Mouse (Mus musculus): ENCODE measurements around the gene Nt5e. TPM values are rescaled to one million over a fixed set of nuclear protein-coding genes. Genes with fewer than 3 reads are reported as not detected.

Gene Nt5e
- total RNA-seq, 2 experiments from 2014 or later: 3.8 to 6.2 TPM

DNA sequence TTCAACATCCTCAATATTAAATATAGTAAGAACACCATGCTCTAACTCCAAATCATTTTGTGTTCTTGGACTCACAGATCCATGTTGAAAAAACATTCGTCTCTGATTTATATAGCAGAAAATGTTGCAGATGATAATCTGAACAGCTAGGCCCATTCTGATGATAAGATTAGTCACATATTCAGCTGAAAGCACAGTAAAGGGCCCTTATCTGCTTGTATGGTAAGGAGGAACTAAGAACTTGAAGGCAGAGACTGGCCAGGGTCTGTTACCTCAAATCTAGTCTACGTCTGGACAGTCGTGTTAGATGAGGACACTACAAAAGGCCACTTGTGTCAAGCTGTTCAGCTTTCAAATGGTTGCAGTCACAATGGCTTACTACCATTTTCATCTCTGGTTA is 52.1 kb downstream of the Nt5e start:
- ATAC-seq (ENCODE audit: poor library complexity, severe bottlenecking): 0 out of 2 replicates have a peak, but pooled peaks have one; percentile 25

DNA sequence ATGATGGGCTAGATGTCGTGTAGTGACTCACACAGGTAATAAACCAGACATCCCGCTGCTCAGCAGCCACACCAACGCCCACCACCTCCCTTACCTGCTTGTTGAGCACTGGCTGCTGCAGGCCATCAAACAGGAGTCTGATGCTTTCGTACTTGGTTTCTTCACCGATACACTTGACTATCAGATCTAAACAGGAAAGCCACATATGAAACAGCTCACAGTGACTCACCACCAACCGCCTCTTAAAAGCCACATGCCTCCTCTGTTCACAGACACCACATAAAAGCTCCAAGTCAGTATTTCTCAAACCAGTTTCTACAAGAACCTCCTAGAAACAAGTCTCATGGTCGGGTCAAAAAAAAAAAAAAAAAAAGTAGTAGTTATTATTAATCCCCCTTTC is 53.1 kb downstream of the Nt5e start:
- peak; percentile 71 for ATAC-seq (ENCODE audit: poor library complexity, severe bottlenecking)

DNA sequence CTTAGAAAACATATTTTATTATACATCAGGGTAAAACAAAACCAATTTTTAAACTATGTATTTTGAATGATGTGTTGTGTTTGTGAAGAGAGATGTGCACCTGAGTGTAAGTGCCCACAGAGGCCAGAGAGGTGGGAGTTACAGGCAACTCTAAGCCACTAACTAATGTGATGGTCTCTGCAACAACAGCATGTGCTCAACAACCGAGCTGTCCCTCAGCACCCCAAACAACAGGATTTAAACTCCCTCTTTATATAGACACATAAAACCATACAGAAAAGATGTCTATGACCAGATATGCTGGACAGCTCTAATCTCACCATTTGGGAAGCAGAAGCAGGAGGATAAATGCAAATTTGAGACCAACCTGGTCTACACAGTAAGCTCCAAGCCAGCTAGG is 53.5 kb downstream of the Nt5e start:
- ATAC-seq (ENCODE audit: poor library complexity, severe bottlenecking): no peak

DNA sequence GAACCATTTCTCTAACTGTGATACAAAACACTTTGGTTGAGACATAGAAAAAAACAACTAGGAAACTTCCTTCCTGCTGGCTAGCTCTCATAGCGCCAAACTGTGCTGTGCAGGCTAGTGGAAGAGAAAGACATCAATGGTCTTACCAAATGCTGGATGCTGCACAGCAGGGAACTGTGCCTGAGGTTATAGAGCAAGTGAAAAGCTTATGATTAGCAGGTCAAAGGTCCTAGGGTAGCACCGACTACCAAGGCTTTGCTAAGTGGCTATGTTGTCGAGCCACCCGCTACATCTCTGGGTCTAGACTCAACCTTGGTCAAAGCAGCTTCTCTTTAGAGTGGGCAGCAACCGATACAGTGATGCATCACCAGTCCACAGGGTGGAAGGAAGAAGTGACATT is 61.8 kb downstream of the Nt5e start:
- no peak for ATAC-seq (ENCODE audit: poor library complexity, severe bottlenecking)

DNA sequence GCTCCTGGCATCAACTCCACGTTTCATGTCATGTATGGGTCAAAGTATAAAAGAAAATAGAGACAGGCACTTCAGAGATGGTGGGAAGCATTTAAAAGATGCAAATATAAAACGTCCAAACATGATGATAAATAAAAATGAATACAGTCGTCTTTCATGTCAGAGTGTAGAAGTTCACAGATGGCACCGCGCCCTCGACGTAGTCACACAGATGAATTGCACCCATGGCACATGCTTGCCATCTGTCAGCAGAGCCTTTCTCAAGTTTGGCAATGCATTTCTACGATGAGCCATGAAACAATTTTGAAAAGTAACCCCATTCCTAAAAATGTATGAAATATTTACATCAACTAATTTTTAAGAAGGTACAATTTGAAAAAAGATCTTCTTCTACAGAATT is 67.9 kb downstream of the Nt5e start:
- ATAC-seq (ENCODE audit: poor library complexity, severe bottlenecking): no peak

DNA sequence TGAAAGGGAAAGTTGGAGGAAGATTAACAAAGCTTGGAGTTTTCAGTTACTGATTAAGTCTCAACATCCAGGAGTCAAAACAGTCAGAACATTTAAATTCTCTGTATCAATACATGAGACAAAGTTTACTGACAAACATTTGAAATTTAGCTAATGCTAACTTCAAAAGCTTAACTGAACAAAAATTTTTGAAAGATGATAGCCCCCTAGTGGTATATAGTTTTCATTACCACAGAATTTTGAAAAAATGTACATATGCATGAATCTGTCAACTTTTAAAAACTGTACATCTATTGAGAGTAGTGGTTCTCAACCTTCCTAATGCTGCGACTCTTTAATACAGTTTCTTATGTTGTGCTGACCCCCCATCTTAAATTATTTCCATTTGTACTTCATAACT is 71.5 kb downstream of the Nt5e start:
- ATAC-seq (ENCODE audit: poor library complexity, severe bottlenecking): peak; percentile 59; the same call in 1 of the 2 replicates

DNA sequence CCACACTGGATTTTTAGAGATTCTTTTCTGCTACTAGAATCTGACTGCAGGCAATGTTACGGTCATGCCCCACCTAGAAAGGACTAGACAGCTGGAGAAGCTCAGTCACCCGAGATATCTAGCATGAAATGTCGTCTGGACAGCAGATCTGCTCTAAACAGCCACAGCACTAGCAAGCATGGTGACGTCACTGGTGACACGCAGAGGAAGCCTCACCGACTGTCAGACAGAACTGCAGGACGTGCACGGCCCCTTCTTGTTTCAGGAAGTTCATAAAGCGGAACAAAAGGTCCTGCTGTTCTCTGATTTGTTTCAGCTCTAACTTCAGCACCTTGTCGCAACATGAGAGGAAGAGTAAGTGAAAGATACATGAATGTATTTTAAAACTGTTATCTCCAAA is 77.1 kb downstream of the Nt5e start:
- ATAC-seq (ENCODE audit: poor library complexity, severe bottlenecking): peak; percentile 100

DNA sequence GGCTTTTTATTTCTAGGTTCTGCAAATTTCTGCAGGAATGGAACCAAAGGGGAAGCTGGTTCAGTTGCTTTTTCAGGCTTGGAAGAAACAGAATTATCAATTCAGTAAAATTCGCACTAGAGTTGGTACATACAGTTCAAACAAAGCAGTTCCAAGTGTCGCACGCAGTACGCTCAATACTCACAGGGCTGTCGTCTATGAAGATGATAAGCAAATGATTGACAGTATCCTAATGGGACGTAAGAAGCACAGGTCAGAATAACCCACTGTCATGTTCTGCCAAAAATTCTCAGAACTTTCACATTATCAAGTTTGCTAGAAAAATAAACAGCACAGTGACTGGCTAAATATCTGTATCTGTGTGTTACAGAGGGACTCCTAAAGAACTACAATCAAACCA is 77.5 kb downstream of the Nt5e start:
- peak; percentile 30 for ATAC-seq (ENCODE audit: poor library complexity, severe bottlenecking)

DNA sequence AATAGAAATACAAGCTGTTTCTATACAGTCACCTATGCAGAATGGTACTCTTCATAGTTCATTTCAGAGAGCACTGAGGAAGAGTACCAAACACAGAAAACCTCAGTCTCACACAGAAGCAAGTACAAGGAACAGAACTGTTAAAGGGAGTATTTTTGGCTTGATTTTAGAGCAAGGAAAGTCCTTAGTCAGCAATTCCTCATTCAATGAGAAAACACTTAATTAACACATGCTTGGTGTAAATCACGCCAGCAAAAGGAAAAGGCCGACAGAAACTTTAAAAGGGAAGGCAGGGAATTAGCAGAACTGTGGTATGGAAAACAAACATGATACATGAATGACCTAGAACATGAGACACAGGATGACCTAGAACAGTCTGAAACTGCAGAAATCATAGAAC is 83.0 kb downstream of the Nt5e start:
- ATAC-seq (ENCODE audit: poor library complexity, severe bottlenecking): no peak

DNA sequence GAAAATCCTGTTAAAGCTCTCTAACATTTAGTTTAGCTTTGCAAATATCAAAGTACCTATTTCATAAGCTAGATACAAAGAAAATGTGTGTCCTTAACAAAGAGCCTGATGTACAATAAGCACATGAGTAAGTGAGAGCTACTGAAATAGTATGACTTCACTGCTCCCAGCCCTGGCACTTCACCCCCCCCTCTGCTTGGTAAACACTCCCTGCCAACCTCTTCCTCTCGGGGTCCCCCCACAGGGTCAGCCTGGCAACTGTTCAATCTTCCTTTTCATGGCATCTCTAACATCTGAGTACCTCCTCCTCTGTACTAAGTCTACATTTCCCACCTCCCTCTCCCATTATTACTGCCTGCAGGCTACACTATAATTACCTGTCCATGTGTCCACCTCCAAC is 89.8 kb downstream of the Nt5e start:
- ATAC-seq (ENCODE audit: poor library complexity, severe bottlenecking): no peak

Other genes starting within 250 kb of the Nt5e start
- 30.2 and 32.0 TPM in 2 replicates for gene Snx14, start 111.8 kb downstream of the Nt5e start, total RNA-seq (2015)
- 21.1 and 21.6 TPM in 2 replicates for gene Snx14, start 111.8 kb downstream of the Nt5e start, total RNA-seq (2017)
- 0.64 TPM in 1 of 2 replicates, not detected in the other for gene Gm20537, start 129.4 kb downstream of the Nt5e start, total RNA-seq (2015)
- gene Gm20537, start 129.4 kb downstream of the Nt5e start, total RNA-seq (2017): not detected in 2 replicates
- 113 and 121 TPM in 2 replicates for gene Syncrip, start 155.4 kb downstream of the Nt5e start, total RNA-seq (2015)
- 116 and 128 TPM in 2 replicates for gene Syncrip, start 155.4 kb downstream of the Nt5e start, total RNA-seq (2017)
- gene Zfp949, start 220.8 kb downstream of the Nt5e start, total RNA-seq (2015): 4.3 and 4.6 TPM in 2 replicates
- gene Zfp949, start 220.8 kb downstream of the Nt5e start, total RNA-seq (2017): 7.2 and 8.9 TPM in 2 replicates